Mouse (Mus musculus): ENCODE measurements at regions not wholly inside any gene's neighbourhood (a gene's known extent, or its start where the extent isn't known, plus 50 kb on each side); places are given as distances from the start of the nearest gene placed in this dataset.

DNA sequence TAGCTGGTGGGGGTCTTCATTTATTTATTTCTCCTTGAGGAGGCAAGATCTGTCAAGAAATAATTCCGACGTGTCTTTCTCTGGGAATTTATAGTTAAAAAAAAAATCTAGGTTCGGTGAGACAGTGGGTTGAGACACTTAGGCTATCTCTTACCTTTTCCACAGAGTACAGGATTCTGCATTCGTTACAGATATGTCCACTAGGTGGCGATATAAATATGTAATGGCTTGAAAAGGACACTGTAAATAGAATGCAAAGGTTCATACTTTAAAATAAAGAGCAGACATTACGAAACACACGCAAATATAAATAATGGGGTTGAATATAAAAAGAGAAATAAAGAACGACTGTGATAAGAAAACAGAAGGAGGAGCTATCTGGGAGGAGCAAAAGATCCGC is 517.5 kb downstream of the Cps1 start:
- H3K9me3 ChIP-seq (ENCODE audit: control insufficient read depth, low read length), result no peaks in the 10 kb centered on the region
- H3K4me1 ChIP-seq (ENCODE audit: control insufficient read depth, insufficient read depth, low read length), result no peaks in the 10 kb centered on the region
- ATAC-seq (ENCODE audit: insufficient number of reproducible peaks, low FRiP score, low TSS enrichment, low read depth) (peak; percentile 65; the same call in 1 of the 2 replicates), DNase-seq (ENCODE audit: low spot score) (no peak)
- 29% methylated on average over 9 of the region's 9 CpGs for WGBS
- no peaks in the 10 kb centered on the region for H3K27me3 ChIP-seq (ENCODE audit: control insufficient read depth, insufficient read depth, low read length)
- no peak overlapping the region for H3K4me2 ChIP-seq (ENCODE audit: low read depth, severe bottlenecking)
- no peak overlapping the region for H3K9ac ChIP-seq (ENCODE audit: low read length)
- no peak overlapping the region for H3K4me3 ChIP-seq (ENCODE audit: low read depth, low read length)
- H3K27ac ChIP-seq (replicated peaks; ENCODE audit: low read depth, low read length), result no peak overlapping the region
- no peaks in the 10 kb centered on the region for H3K36me3 ChIP-seq (ENCODE audit: control insufficient read depth, insufficient read depth, low read length)

DNA sequence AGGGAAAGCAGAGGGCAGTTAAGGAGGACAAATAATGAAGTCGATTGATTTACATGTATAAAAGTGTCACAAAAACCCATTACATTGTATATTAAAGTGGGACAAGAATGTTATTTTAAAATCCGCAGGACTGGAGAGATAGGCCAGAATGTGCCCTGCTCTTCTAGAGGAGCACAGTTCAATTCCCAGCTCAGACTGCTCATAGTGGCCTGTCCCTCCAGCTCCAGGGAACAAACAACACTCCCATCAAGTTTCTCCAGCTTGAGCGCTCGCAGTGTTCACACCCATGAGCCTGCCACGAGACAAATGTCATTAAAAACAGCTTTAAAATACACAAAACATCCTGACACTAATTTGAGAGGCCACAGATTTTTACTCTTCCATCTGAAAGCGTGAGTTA is 517.9 kb downstream of the Cps1 start:
- DNase-seq (ENCODE audit: low spot score), result no peak

DNA sequence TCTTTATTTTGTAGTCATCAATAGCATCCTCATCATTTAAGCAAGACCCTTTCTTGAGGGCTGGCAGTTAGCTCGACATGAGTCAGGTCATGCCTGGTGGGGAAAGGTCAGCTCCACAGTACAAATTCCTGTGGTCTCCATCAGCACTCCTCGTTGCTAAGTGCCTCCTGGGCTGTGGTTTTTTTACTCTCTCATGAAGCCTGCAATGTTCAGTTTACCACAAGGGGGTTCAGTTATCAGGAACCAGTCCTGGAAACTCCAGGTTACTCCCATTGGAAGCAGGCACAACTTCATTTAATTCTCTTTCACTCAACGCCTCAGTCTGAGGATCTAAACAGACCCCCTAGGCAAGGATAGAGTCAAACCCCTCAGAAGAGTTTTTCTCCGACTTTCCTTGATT is 520.8 kb downstream of the Cps1 start:
- H3K36me3 ChIP-seq (ENCODE audit: control insufficient read depth, insufficient read depth, low read length), result no peaks in the 10 kb centered on the region
- ATAC-seq (ENCODE audit: insufficient number of reproducible peaks, low FRiP score, low TSS enrichment, low read depth) (no peak), DNase-seq (ENCODE audit: low spot score) (no peak)
- H3K4me1 ChIP-seq (ENCODE audit: control insufficient read depth, insufficient read depth, low read length), result no peaks in the 10 kb centered on the region
- no peak overlapping the region for H3K4me3 ChIP-seq (ENCODE audit: low read depth, low read length)
- WGBS, result 58% methylated on average over 4 of the region's 4 CpGs
- no peak overlapping the region for H3K27ac ChIP-seq (replicated peaks; ENCODE audit: low read depth, low read length)
- no peak overlapping the region for H3K4me2 ChIP-seq (ENCODE audit: low read depth, severe bottlenecking)
- H3K9me3 ChIP-seq (ENCODE audit: control insufficient read depth, low read length), result no peaks in the 10 kb centered on the region
- no peaks in the 10 kb centered on the region for H3K27me3 ChIP-seq (ENCODE audit: control insufficient read depth, insufficient read depth, low read length)
- no peak overlapping the region for H3K9ac ChIP-seq (ENCODE audit: low read length)

More for the DNA sequence above, 517.9 kb downstream of the Cps1 start:
- no peaks in the 10 kb centered on the region for H3K36me3 ChIP-seq (ENCODE audit: control insufficient read depth, insufficient read depth, low read length)
- no peak overlapping the region for H3K4me2 ChIP-seq (ENCODE audit: low read depth, severe bottlenecking)
- H3K9me3 ChIP-seq (ENCODE audit: control insufficient read depth, low read length), result no peaks in the 10 kb centered on the region
- 31% methylated on average over 6 of the region's 6 CpGs for WGBS
- H3K4me1 ChIP-seq (ENCODE audit: control insufficient read depth, insufficient read depth, low read length), result no peaks in the 10 kb centered on the region
- H3K27me3 ChIP-seq (ENCODE audit: control insufficient read depth, insufficient read depth, low read length), result no peaks in the 10 kb centered on the region
- ATAC-seq (ENCODE audit: insufficient number of reproducible peaks, low FRiP score, low TSS enrichment, low read depth), result no peak
- H3K9ac ChIP-seq (ENCODE audit: low read length), result no peak overlapping the region
- H3K27ac ChIP-seq (replicated peaks; ENCODE audit: low read depth, low read length), result no peak overlapping the region
- no peak overlapping the region for H3K4me3 ChIP-seq (ENCODE audit: low read depth, low read length)
